Mouse (Mus musculus): Measurements from ENCODE around the gene Akr1a1. TPM values are rescaled to one million over a fixed set of nuclear protein-coding genes. Genes with fewer than 3 reads are reported as not detected.
"Not testable (repeated sequence)": the region's sequence is repeated elsewhere in the genome, so short reads cannot be mapped to it uniquely, and the experiment has no call there.

Gene Akr1a1
- total RNA-seq (2017): 341 and 616 TPM in 2 replicates

GRCm38 (mm10) chr4:116650924-116651796 is at the start of gene Akr1a1:
Gene Akr1a1, minus strand, starts transcription at chr4:116651680.
- ATAC-seq (replicated peaks in 1 of 2; ENCODE audit: insufficient read depth in 1 of 2, low FRiP score in 2 of 2, low TSS enrichment in 1 of 2, low read depth in 1 of 2, poor library complexity in 2 of 2, severe bottlenecking in 2 of 2): peak; percentile 89 to 94

GRCm38 (mm10) chr4:116700964-116701363 is 49.5 kb upstream of the Akr1a1 start:
- no peak for ATAC-seq (replicated peaks in 1 of 2; ENCODE audit: insufficient read depth in 1 of 2, low FRiP score in 2 of 2, low TSS enrichment in 1 of 2, low read depth in 1 of 2, poor library complexity in 2 of 2, severe bottlenecking in 2 of 2)

- no peak for ATAC-seq (replicated peaks in 1 of 2; ENCODE audit: insufficient read depth in 1 of 2, low FRiP score in 2 of 2, low TSS enrichment in 1 of 2, low read depth in 1 of 2, poor library complexity in 2 of 2, severe bottlenecking in 2 of 2)
Measured at GRCm38 (mm10) chr4:116698693-116699342, 47.3 kb upstream of the Akr1a1 start.

- no peak for ATAC-seq (replicated peaks in 1 of 2; ENCODE audit: insufficient read depth in 1 of 2, low FRiP score in 2 of 2, low TSS enrichment in 1 of 2, low read depth in 1 of 2, poor library complexity in 2 of 2, severe bottlenecking in 2 of 2)
Measured at GRCm38 (mm10) chr4:116693785-116694184, 42.3 kb upstream of the Akr1a1 start.

- no peak for ATAC-seq (replicated peaks in 1 of 2; ENCODE audit: insufficient read depth in 1 of 2, low FRiP score in 2 of 2, low TSS enrichment in 1 of 2, low read depth in 1 of 2, poor library complexity in 2 of 2, severe bottlenecking in 2 of 2)
Measured at GRCm38 (mm10) chr4:116692146-116692545, 40.7 kb upstream of the Akr1a1 start.

GRCm38 (mm10) chr4:116689309-116689876 is 37.9 kb upstream of the Akr1a1 start:
- ATAC-seq (replicated peaks in 1 of 2; ENCODE audit: insufficient read depth in 1 of 2, low FRiP score in 2 of 2, low TSS enrichment in 1 of 2, low read depth in 1 of 2, poor library complexity in 2 of 2, severe bottlenecking in 2 of 2): no peak

- ATAC-seq (replicated peaks in 1 of 2; ENCODE audit: insufficient read depth in 1 of 2, low FRiP score in 2 of 2, low TSS enrichment in 1 of 2, low read depth in 1 of 2, poor library complexity in 2 of 2, severe bottlenecking in 2 of 2): no peak
Measured at GRCm38 (mm10) chr4:116687041-116687440, 35.6 kb upstream of the Akr1a1 start.

GRCm38 (mm10) chr4:116685402-116686061 is 34.1 kb upstream of the Akr1a1 start, which contains the start of gene Prdx1:
Gene Prdx1, plus strand, starts transcription at chr4:116685544.
- ATAC-seq (replicated peaks in 1 of 2; ENCODE audit: insufficient read depth in 1 of 2, low FRiP score in 2 of 2, low TSS enrichment in 1 of 2, low read depth in 1 of 2, poor library complexity in 2 of 2, severe bottlenecking in 2 of 2): peak; percentile 80 to 92

- no peak for ATAC-seq (replicated peaks in 1 of 2; ENCODE audit: insufficient read depth in 1 of 2, low FRiP score in 2 of 2, low TSS enrichment in 1 of 2, low read depth in 1 of 2, poor library complexity in 2 of 2, severe bottlenecking in 2 of 2)
Measured at GRCm38 (mm10) chr4:116684665-116685064, 33.2 kb upstream of the Akr1a1 start.

- ATAC-seq (replicated peaks in 1 of 2; ENCODE audit: insufficient read depth in 1 of 2, low FRiP score in 2 of 2, low TSS enrichment in 1 of 2, low read depth in 1 of 2, poor library complexity in 2 of 2, severe bottlenecking in 2 of 2): no peak
Measured at GRCm38 (mm10) chr4:116683957-116684356, 32.5 kb upstream of the Akr1a1 start.

GRCm38 (mm10) chr4:116680521-116680920 is 29.0 kb upstream of the Akr1a1 start:
- ATAC-seq (replicated peaks in 1 of 2; ENCODE audit: insufficient read depth in 1 of 2, low FRiP score in 2 of 2, low TSS enrichment in 1 of 2, low read depth in 1 of 2, poor library complexity in 2 of 2, severe bottlenecking in 2 of 2): not testable (repeated sequence)

- no peak for ATAC-seq (replicated peaks in 1 of 2; ENCODE audit: insufficient read depth in 1 of 2, low FRiP score in 2 of 2, low TSS enrichment in 1 of 2, low read depth in 1 of 2, poor library complexity in 2 of 2, severe bottlenecking in 2 of 2)
Measured at GRCm38 (mm10) chr4:116679141-116679540, 27.7 kb upstream of the Akr1a1 start.

- ATAC-seq (replicated peaks in 1 of 2; ENCODE audit: insufficient read depth in 1 of 2, low FRiP score in 2 of 2, low TSS enrichment in 1 of 2, low read depth in 1 of 2, poor library complexity in 2 of 2, severe bottlenecking in 2 of 2): no peak
Measured at GRCm38 (mm10) chr4:116677808-116678207, 26.3 kb upstream of the Akr1a1 start.

- no peak for ATAC-seq (replicated peaks in 1 of 2; ENCODE audit: insufficient read depth in 1 of 2, low FRiP score in 2 of 2, low TSS enrichment in 1 of 2, low read depth in 1 of 2, poor library complexity in 2 of 2, severe bottlenecking in 2 of 2)
Measured at GRCm38 (mm10) chr4:116676027-116676426, 24.5 kb upstream of the Akr1a1 start.

- not testable (repeated sequence) for ATAC-seq (replicated peaks in 1 of 2; ENCODE audit: insufficient read depth in 1 of 2, low FRiP score in 2 of 2, low TSS enrichment in 1 of 2, low read depth in 1 of 2, poor library complexity in 2 of 2, severe bottlenecking in 2 of 2)
Measured at GRCm38 (mm10) chr4:116674761-116675160, 23.3 kb upstream of the Akr1a1 start.

- ATAC-seq (replicated peaks in 1 of 2; ENCODE audit: insufficient read depth in 1 of 2, low FRiP score in 2 of 2, low TSS enrichment in 1 of 2, low read depth in 1 of 2, poor library complexity in 2 of 2, severe bottlenecking in 2 of 2): peak in 1 of 2 experiments; percentile 4; a peak in 1 of 4 replicates
Measured at GRCm38 (mm10) chr4:116672785-116673184, 21.3 kb upstream of the Akr1a1 start.

GRCm38 (mm10) chr4:116669291-116669690 is 17.8 kb upstream of the Akr1a1 start:
- ATAC-seq (replicated peaks in 1 of 2; ENCODE audit: insufficient read depth in 1 of 2, low FRiP score in 2 of 2, low TSS enrichment in 1 of 2, low read depth in 1 of 2, poor library complexity in 2 of 2, severe bottlenecking in 2 of 2): no peak

GRCm38 (mm10) chr4:116668145-116668544 is 16.7 kb upstream of the Akr1a1 start:
- peak; percentile 91 to 98 for ATAC-seq (replicated peaks in 1 of 2; ENCODE audit: insufficient read depth in 1 of 2, low FRiP score in 2 of 2, low TSS enrichment in 1 of 2, low read depth in 1 of 2, poor library complexity in 2 of 2, severe bottlenecking in 2 of 2)
